Mouse (Mus musculus) CH12.LX (cell line): Measurements from ENCODE around the gene Mrpl22.

Experiments used
- BHLHE40 ChIP-seq: IDR thresholded peaks from 2 replicates; pipeline ENCODE4 v1.6.1; 2011; ENCODE audit warnings: mild to moderate bottlenecking, low read depth, low read length, improper control_type of control experiment
- CTCF ChIP-seq, 2 experiments: IDR thresholded peaks in 1 of 2; conservative IDR thresholded peaks in 1 of 2; 2 replicates each; pipeline ENCODE4 v1.5.1; 2011 to 2012; ENCODE audit warnings: low read depth in 2 of 2, low read length in 2 of 2, improper control_type of control experiment in 1 of 2, inconsistent platforms in 1 of 2, mild to moderate bottlenecking in 1 of 2, moderate library complexity in 1 of 2
- EP300 ChIP-seq: IDR thresholded peaks from 2 replicates; pipeline ENCODE4 v1.6.1; 2011; ENCODE audit warnings: low read length, improper control_type of control experiment
- HCFC1 ChIP-seq: IDR thresholded peaks from 2 replicates; pipeline ENCODE4 v1.6.1; 2012; ENCODE audit warnings: low read depth, mild to moderate bottlenecking, inconsistent platforms, low read length, improper control_type of control experiment
- POLR2A ChIP-seq: IDR thresholded peaks from 2 replicates; pipeline ENCODE4 v1.6.1; 2011; ENCODE audit warnings: low read depth, mild to moderate bottlenecking, improper control_type of control experiment, low read length
- RCOR1 ChIP-seq: conservative IDR thresholded peaks from 2 replicates; pipeline ENCODE4 v1.6.1; 2012; ENCODE audit warnings: low read depth, mild to moderate bottlenecking, inconsistent platforms, low read length, improper control_type of control experiment
- TCF12 ChIP-seq: IDR thresholded peaks from 2 replicates; pipeline ENCODE4 v1.6.1; 2014; ENCODE audit warnings: low read depth, mild to moderate bottlenecking, inconsistent platforms, low read length, improper control_type of control experiment
- ZC3H11A ChIP-seq: IDR thresholded peaks from 2 replicates; pipeline ENCODE4 v1.6.1; 2012; ENCODE audit warnings: low read depth, mild to moderate bottlenecking, inconsistent platforms, low read length, improper control_type of control experiment

- no peak for TF ChIP-seq ZC3H11A
- TF ChIP-seq TCF12 = no peak
- TF ChIP-seq HCFC1 = no peak
- TF ChIP-seq POLR2A = no peak
- TF ChIP-seq CTCF (conservative IDR thresholded peaks at IDR 0.05 in 1 of 2, IDR thresholded peaks at IDR 0.05 in 1 of 2; ENCODE audit: low read depth in 2 of 2, low read length in 2 of 2) = no peak
- TF ChIP-seq RCOR1 = no peak
- no peak for TF ChIP-seq EP300
- TF ChIP-seq BHLHE40 = no peak
Measured at GRCm38 (mm10) chr11:58155458-58155857, 16.0 kb upstream of the Mrpl22 start.
